Mouse (Mus musculus) activated CD4-positive, CD25-positive, alpha-beta regulatory T cell, adult 4 months (primary cell): ENCODE data around the gene Gpcpd1. TPM values are rescaled to one million over a fixed set of nuclear protein-coding genes. Genes with fewer than 3 reads are reported as not detected.

Experiments
- ATAC-seq: one replicate; pipeline ENCODE4 v1.8.0; 2017
- polyA plus RNA-seq, 2 experiments: library from polyadenylated mRNA; unstranded; fragments of 100-300 nt; shearing (Covaris generic); gene quantifications; one replicate each; pipeline ENCODE4 v1.2.1; 2017

The Gpcpd1 gene
- polyA plus RNA-seq, 2 experiments from 2014 or later, result 50.6 to 63.3 TPM

DNA sequence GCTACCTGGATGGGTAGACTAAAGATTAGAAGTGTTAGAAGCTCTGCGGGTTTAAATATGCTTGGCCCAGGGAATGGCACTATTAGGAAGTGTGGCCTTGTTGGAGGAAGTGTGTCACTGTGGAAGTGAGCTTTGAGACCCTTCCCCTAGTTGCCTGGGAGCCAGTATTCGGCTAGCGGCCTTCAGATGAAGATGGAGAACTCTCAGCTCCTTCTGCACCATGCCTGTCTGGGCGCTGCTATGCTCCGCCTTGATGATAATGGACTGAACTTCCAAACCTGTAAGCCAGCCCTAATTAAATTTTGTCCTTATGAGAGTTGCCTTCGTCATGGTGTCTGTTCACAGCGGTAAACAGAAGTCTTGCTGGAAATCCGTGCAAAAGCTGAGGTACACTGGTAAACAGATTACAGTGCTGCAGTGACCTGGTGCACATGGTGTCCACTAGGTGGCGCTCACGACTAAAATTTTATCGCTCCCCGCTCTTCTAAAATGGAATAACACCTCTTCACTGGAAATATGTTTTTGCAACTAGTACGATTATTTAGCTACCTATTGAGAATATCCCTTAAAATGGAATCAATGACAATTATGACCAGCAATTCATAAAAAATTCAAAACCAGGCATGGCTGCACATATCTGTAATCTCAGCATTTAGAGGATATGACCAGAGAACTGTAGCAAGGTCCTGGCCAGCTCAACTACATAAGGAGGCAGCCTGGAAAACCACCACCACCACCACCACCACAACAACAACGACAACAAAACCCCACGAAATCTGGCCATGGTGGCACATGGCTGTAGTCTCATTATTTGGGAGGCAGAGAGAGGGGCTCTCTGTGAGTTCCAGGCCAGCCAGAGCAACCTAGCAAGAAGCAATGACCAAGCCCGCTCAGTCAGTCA, 71.1 kb downstream of the Gpcpd1 start:
- peak; percentile 20 for ATAC-seq

DNA sequence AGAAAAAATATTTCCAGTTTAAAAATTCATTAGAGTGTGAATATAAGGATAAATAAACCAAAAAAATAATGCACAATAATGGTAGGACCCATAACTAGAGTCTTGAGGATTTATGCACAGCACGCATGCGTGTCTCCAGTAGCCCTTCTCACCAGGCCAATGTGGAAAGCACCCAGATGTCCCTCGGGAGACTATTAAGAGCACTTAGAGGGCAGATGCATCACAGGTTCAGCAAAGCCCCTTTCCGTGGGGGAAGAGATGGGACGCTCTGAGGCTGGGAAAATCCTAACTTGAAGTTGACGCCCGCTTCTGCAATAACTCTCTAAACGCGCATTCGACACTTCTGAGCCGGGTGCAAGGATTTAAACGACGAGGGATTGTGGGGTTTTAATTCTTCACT, 71.9 kb downstream of the Gpcpd1 start:
- ATAC-seq, result no peak

DNA sequence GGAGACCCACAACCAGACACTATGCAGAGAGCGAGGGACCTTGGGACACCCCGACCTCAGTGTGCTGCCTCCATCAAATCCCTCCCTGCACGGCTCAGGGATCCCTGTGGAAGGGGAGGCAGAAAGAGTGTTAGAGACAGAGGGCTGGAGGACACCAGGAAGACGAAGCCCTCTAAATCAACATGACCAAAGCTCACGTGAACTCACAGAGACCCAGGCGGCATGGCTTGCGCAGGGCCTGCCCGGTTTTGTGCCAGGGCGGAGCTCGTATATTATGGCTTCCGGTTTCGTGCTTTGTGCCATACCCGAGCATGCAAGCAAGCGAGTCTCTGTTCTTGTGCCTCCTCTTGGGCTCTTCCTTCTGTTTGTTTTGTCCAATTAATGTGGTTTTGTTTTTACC, 72.5 kb downstream of the Gpcpd1 start:
- ATAC-seq, result no peak

DNA sequence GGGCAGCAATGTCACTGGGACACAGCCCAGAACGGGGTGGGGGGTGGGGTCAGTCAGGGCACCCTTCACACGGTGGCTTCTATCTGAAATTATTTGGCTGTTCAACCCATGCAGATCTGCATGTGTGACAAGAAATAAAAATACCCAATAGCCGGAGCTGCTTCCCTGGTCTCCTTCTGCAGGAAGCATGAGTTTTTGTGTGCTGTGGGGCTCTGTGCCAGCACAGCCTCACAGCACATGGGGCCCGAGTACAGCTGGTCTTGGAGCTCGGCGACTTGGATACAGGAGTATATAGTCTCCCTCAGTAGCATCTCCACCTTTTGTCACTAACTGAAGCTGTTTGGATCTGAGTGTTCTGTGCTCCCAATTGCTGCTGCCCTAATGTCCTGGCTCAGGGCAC, 73.2 kb downstream of the Gpcpd1 start:
- no peak for ATAC-seq

DNA sequence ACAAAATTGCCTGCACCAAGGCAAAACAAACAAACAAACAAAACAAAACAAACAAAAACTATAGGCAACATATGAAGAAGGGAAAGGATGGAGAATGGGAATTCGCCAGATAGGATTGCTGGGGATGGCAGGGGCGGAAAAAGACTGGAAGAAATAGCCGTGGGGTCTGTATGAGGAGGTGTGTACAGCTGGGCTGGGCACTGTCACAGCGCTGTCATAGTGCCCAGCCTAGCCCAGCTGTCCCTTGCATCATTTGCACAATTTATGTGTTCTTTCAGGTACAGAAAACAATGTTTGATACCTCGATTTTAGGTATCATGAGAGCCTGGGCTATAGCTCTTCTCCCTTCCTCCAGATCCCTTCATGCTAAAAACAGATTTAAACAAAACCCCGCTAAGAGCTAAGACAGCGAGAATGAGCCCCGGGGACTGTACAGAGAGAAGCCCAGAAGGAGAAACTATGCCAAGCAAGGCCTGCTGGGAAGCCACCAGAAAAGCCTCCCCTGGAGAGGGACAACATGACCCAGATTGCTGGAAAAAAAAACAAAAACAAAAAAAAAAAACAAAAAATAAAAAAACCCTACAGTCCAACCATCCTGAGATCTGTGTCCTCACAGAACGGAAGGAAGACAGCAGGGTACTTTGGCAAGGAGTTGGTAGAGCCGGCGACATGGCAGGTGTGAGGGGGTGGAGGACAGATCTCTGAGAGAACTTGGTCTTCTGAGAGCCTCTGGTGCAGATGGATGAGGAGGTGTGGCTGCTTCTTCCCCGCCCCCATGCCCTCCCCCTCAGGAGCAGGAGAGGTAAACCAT, 74.0 kb downstream of the Gpcpd1 start:
- ATAC-seq, result no peak

DNA sequence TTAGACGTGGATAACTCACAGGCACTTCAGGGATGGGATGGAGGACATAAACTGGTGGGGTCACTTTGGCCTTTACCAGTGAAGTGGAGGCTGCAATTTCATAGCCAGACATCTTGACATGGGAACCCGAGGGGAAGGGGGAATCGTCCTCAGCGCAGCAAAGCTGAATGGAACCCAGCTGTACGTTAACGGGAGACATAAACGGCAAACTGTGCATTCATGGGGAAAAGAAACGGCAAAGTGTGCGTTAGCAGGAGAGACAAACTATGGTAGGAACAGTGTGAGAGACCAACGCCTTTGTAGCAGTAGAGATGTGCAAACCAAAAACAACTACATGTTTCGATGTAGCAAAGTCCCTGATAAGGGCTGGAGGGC, 74.6 kb downstream of the Gpcpd1 start:
- ATAC-seq, result no peak

DNA sequence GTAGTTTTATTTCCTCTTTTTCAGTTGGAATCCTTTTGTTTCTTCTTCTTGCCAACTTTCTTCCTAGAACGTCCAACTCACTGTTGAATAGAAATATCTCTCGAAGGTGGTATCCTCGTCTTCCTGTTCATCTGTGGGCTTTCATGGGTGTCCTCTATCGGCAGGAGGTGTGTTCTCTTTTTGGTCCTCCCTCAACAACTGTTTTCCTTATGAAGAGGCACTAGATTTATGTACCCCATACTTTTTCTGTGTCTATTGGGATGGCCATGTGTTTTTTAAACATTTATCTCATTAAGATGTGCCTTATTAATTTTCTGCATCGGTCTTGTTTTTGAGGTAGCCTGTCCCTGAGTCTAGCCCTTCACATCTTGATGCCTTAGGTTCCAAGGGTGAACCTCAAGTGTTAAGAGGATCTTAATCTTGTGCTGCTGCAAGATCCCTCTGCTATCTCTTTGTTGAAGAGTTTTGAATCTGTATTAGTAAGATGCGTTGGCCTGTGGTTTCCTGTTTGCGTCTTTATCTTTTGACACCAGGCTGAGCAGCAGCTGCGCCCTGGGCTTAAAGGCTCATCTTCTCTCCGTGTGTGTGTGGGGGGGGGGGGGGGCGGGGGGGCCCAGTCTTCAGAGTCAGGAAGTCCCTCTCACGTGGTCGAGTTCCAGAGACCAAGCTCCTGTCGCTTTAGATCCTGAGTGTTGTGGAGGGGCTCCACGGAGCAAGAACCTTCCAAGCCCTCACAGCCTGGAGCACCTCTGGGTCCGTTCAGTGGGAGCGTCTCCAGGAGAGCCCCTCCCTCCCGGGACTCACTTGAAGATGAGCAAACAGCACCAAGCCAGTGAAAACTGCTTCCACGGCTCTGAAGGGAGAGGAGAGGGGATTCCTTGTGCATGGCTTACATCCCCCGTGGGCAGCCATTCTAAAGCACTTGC, 75.2 kb downstream of the Gpcpd1 start:
- ATAC-seq, result peak; percentile 67

DNA sequence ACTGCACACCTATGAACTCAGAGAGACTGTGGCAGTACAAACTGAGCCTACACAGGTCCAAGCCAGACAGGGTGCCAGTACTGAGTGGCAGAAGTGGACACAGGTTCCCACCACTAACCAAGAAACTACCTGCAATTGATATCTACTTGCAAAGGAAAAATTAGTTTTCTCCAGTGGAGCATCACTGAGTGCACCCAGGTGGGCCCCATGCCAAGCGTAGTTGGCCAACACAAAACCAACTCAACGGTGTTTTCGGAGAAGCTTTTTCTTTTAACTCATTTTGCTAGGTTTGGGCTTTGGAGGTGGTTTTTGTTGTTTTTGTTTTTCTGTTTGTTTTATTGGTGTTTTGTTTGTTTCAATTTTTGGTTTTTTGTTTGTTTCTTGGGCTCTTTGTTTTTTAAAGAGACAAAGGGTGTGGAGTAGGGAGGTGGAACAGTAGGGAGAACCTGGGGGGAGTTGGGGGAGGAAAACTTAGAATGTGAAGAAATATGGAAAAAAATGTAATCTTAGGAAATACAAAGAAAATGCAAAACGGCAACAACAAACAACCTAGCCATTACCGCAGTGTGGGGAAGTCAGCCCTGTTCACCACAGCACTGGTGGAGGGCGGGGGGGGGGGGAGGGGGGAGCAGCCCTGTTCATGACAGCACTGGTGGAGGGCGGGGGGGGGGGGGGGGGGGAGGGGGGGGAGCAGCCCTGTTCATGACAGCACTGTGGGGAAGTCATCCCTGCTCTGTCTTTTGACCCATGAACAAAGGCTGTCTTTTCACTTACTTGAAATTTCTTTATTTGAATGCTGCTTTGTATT, 76.3 kb downstream of the Gpcpd1 start:
- no peak for ATAC-seq

DNA sequence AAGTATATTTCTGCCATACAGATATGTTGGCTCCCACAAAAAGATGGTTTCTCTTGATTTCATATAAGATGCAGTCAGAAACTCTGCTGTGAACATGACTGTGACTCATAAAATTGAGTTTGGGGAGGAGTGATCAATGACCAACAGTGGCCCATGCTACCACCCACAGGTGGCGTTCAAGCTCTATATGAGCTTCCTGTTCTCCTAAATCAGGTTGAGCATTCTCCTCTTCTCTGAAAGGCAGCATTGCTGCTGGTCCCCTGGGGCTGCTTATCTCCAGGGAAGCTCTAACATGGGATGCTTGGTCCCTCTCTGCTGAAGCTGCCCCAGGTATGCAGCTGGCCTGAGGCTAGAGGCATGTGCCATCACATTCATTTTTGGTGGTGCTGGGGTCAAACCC, 77.8 kb downstream of the Gpcpd1 start:
- ATAC-seq, result peak; percentile 63

DNA sequence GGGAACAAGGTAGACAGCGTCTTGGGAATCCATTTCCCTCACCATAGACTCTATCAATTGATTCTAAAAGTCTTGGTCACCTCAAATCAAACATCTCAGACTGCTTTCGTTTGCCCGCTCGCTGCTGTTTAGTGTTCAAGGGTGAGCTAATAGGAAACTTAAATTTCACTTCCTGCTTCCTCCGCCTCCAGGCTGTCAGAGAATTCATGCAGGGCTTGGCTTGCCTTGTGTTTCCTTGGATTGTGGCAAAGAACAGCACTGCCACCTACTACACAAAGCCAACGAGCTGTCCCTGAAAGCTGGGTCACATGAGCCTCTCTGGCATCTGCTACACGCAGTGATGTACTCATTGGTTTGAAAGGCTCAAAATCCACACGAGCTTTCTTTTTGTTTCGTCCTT, 78.3 kb downstream of the Gpcpd1 start:
- peak; percentile 45 for ATAC-seq

DNA sequence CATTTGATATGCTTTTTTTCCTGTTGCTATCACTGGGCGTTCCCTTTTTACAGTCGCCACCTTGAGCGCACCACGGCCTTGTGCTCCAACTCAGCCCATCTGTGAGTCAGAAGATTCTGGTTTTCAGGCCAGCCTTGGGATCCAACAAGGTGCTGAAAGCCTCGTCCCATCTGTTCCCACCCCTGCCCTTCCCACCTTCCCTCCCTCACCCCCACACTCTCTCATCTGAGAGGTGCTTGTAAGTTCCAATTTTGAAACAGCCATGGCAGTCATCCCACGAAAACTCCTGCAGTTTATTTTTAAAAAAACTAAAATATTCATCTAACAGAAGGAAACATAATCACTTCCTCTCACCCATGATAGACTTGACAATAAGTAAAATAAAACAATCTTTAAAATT, 80.0 kb downstream of the Gpcpd1 start:
- no peak for ATAC-seq

DNA sequence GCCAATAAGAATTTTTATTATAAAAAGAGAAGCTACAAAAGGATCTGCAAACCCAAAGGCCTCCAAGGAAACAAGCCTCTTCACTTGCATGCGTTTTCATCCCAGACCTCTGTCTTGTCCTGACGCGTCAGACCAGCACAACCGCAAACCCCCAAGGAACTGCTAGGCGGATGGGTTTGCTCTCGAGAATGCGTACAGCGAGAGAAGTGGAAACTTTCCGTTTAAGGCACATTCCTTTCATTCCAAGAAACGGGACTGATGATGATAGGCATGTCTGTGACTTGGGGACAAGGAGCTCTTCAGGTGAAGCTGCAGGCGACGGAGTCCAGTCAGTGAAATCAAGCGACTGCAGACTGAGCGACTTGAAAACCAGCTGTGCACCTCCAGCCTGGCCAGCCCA, 80.4 kb downstream of the Gpcpd1 start:
- ATAC-seq, result no peak

DNA sequence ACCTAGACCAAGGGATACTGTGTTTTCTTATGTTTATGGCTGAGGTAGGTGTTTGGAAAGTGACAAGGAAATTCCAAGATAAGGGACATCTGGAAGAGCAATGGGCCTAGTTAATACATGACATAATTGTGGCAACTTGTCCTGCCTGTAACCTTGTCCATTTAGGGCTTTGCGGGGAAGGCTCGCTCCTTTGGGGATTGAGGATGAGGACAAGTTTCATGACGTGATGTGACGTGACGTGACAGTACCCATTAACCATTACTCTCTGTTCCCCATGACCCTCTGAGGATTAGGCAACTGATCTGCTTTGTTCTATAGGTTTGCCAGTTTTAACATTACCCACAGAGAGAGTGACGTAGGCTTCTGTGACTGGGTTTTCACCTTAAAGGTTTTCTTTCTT, 81.7 kb downstream of the Gpcpd1 start:
- no peak for ATAC-seq

DNA sequence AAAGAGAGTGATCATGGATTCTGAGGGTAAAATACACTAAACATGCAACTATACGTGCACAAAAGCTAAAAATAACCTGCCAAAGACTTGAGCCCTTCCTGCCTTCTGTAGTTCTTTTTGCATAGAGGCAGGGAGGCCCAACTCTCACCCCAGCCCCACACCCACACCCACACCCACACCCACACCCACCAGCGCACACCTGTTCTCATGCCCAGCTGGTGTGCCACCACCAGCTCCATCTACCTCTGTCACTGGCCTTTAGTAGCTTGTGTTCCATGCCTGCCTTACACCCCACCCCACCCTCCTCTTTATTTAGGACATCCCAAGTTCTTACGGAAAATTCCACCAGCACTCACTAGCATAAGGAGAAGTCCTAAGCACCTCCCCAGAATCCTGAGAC, 89.2 kb downstream of the Gpcpd1 start:
- no peak for ATAC-seq

DNA sequence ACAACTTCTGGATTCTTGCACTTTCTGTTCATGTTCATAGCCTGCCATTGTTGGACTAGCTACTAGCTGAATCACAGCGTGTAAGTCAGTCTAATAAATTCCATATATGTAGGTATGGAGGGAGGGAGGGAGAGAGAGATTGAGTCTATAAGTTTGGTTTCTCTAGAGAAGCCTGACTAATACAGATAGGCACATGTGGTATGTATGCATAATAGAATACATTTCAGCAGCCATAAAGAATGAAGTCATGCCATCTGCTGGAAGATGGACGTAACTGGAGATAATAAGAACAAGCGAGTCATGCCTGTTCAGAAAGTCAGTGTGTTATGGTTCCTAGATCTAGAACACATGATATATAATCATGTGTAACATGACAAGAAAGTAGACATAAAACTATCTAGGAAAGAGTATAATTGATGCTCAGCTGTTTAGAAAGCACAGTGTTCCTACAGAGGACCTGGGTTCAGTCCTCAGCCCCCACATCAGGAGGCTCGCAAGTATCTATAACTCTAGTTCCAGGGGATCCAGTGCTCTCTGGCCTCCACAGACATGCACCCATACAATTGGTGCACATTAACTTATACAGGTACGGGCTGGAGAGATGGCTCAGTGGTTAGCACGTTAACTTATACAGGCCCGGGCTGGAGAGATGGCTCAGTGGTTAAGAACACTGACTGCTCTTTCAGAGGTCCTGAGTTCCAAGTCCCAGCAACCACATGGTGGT, 90.0 kb downstream of the Gpcpd1 start:
- ATAC-seq, result peak; percentile 86

DNA sequence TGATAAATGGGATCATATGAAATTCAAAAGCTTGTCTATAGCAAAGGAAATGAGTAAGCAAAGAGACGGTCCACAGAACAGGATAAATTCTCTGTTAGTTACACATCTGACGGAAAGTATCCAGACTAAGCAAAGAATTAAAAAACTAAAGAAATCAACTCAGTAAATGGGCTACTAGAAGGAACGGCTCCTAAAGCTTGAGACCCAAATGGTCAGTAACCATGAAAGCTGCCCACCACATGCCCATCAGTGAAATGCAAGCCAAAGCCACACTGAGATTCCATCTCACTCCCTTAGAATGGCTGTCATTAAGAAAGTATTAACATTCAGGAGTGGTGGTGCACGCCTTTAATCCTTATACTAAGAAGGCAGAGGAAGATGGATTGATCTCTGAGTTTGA, 94.3 kb downstream of the Gpcpd1 start:
- no peak for ATAC-seq

DNA sequence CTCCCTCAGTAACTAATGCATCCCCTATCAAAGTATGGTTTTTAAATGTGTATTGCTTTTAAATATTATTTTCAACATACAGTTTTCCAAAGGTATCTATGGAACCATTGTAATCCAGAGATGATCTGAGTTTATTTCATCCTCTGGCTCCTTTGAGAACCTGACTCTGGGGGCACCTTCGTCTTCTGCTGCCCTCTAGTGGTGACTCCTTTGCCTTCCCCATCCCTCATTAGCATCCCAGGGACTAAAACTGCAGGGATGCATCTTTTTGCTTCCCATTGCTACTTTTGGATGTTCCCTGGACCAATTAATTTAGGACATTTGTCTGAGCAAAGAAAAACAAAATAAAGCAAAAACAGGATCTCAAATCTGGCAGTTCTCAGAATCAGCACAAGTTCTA, 102.1 kb downstream of the Gpcpd1 start:
- ATAC-seq, result no peak

DNA sequence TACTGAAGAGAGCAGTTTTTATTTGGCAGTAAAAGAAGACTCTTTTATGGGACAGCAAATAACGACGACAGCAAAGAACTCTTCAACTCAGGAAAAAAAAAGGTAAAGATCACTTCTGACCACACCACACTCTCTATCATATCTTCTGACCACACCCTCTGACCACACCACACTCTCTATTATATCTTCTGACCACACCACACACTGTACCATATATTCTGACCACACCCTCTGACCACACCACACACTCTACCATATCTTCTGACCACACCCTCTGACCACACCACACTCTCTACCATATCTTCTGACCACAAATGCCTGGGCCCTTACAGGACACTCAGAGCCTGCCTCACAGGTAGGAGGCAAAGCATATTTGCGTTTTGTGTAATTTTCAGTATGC, 106.0 kb downstream of the Gpcpd1 start:
- ATAC-seq, result no peak
